Mouse (Mus musculus): Measurements from ENCODE around the gene Sntg2.

GRCm38 (mm10) chr12:30292724-30293560 is 80.2 kb downstream of the Sntg2 start:
- no peak for TF ChIP-seq POLR2A (IDR thresholded peaks at IDR 0.05; ENCODE audit: borderline replicate concordance, low read depth, low read length)
- TF ChIP-seq CTCF (IDR thresholded peaks at IDR 0.05; ENCODE audit: low read depth, low read length), result no peak

Measured in bone marrow macrophage, adult 2 months (primary cell).